Mouse (Mus musculus): ENCODE measurements around the gene Nipbl.
"Not testable (repeated sequence)": the region's sequence is repeated elsewhere in the genome, so short reads cannot be mapped to it uniquely, and the experiment has no call there.

Nipbl gene

GRCm38 (mm10) chr15:8443926-8444889, at the start of gene Nipbl:
TSS of gene Nipbl (minus strand) at chr15:8444463.
- peak; percentile 97 for DNase-seq (ENCODE audit: low spot score)

GRCm38 (mm10) chr15:8485261-8485660, 41.0 kb upstream of the Nipbl start:
- DNase-seq (ENCODE audit: low spot score): no peak

GRCm38 (mm10) chr15:8469006-8469575, 24.8 kb upstream of the Nipbl start:
- no peak for DNase-seq (ENCODE audit: low spot score)

GRCm38 (mm10) chr15:8463521-8463920, 19.3 kb upstream of the Nipbl start:
- no peak for DNase-seq (ENCODE audit: low spot score)

- no peak for DNase-seq (ENCODE audit: low spot score)
Observed at GRCm38 (mm10) chr15:8462780-8463179, 18.5 kb upstream of the Nipbl start.

- no peak for DNase-seq (ENCODE audit: low spot score)
Observed at GRCm38 (mm10) chr15:8460871-8461270, 16.6 kb upstream of the Nipbl start.

GRCm38 (mm10) chr15:8459979-8460378, 15.7 kb upstream of the Nipbl start:
- no peak for DNase-seq (ENCODE audit: low spot score)

- DNase-seq (ENCODE audit: low spot score): not testable (repeated sequence)
Observed at GRCm38 (mm10) chr15:8456223-8456622, 12.0 kb upstream of the Nipbl start.

GRCm38 (mm10) chr15:8455486-8455885, 11.2 kb upstream of the Nipbl start:
- no peak for DNase-seq (ENCODE audit: low spot score)

- DNase-seq (ENCODE audit: low spot score): peak; percentile 84
Observed at GRCm38 (mm10) chr15:8451071-8451470, 6.8 kb upstream of the Nipbl start.

GRCm38 (mm10) chr15:8447193-8447767, 3.0 kb upstream of the Nipbl start:
- DNase-seq (ENCODE audit: low spot score): peak; percentile 20

GRCm38 (mm10) chr15:8446435-8446834, 2.2 kb upstream of the Nipbl start:
- peak; percentile 88 for DNase-seq (ENCODE audit: low spot score)

GRCm38 (mm10) chr15:8445951-8446419, 1.7 kb upstream of the Nipbl start:
- peak; percentile 61 for DNase-seq (ENCODE audit: low spot score)

GRCm38 (mm10) chr15:8444890-8445597, 781 bp upstream of the Nipbl start:
- DNase-seq (ENCODE audit: low spot score): peak; percentile 99

GRCm38 (mm10) chr15:8443168-8443925, 916 bp downstream of the Nipbl start:
- DNase-seq (ENCODE audit: low spot score): peak; percentile 76

GRCm38 (mm10) chr15:8442761-8443160, 1.5 kb downstream of the Nipbl start:
- DNase-seq (ENCODE audit: low spot score): peak; percentile 51

- DNase-seq (ENCODE audit: low spot score): no peak
Observed at GRCm38 (mm10) chr15:8442156-8442555, 2.1 kb downstream of the Nipbl start.

GRCm38 (mm10) chr15:8433239-8433947, 10.9 kb downstream of the Nipbl start:
- DNase-seq (ENCODE audit: low spot score): no peak

GRCm38 (mm10) chr15:8432534-8432933, 11.7 kb downstream of the Nipbl start:
- DNase-seq (ENCODE audit: low spot score): no peak

GRCm38 (mm10) chr15:8429502-8429901, 14.8 kb downstream of the Nipbl start:
- no peak for DNase-seq (ENCODE audit: low spot score)

GRCm38 (mm10) chr15:8420909-8421308, 23.4 kb downstream of the Nipbl start:
- no peak for DNase-seq (ENCODE audit: low spot score)

Measured in MN1 (cell line).